Mouse (Mus musculus) lung, embryonic 14.5 days (tissue): ENCODE measurements at regions not wholly inside any gene's neighbourhood (a gene's known extent, or its start where the extent isn't known, plus 50 kb on each side); places are given as distances from the start of the nearest gene placed in this dataset.

Experiments used
- ATAC-seq: fragments of 200-750 bp; cut with Nextera tagmentation; 2 replicates; pipeline ENCODE4 v1.8.0; 2017; ENCODE audit warnings: mild to moderate bottlenecking, moderate TSS enrichment, moderate library complexity; ENCODE audit not compliant: insufficient read depth
- DNase-seq: peaks from one replicate; pipeline ENCODE4 v3.0.0-alpha.2; 2015
- H3K27ac ChIP-seq: fragments of 300-500 bp; sonication (generic); 2 replicates; pipeline ENCODE4 v1.5.1; 2014; ENCODE audit warnings: low read depth, mild to moderate bottlenecking, moderate library complexity
- H3K27me3 ChIP-seq: fragments of 300-500 bp; sonication (generic); 2 replicates; pipeline ENCODE4 v1.6.1; 2014; ENCODE audit warnings: low read length, control low read depth; ENCODE audit not compliant: insufficient read depth
- H3K36me3 ChIP-seq: fragments of 300-500 bp; sonication (generic); 2 replicates; pipeline ENCODE4 v1.6.1; 2014; ENCODE audit warnings: control low read depth; ENCODE audit not compliant: insufficient read depth
- H3K4me1 ChIP-seq: fragments of 300-500 bp; sonication (generic); 2 replicates; pipeline ENCODE4 v1.6.1; 2014; ENCODE audit warnings: antibody characterized with exemption, control low read depth; ENCODE audit not compliant: insufficient read depth
- H3K4me2 ChIP-seq: fragments of 300-500 bp; sonication (generic); 2 replicates; pipeline ENCODE4 v1.6.1; 2014; ENCODE audit warnings: mild to moderate bottlenecking
- H3K4me3 ChIP-seq: fragments of 300-500 bp; sonication (generic); 2 replicates; pipeline ENCODE4 v1.5.1; 2014; ENCODE audit warnings: low read depth, low read length
- H3K9ac ChIP-seq: fragments of 300-500 bp; sonication (generic); 2 replicates; pipeline ENCODE4 v1.6.1; 2014
- H3K9me3 ChIP-seq: fragments of 300-500 bp; sonication (generic); 2 replicates; pipeline ENCODE4 v1.6.1; 2016; ENCODE audit warnings: low read depth, low read length, control low read depth
- CTCF ChIP-seq: IDR thresholded peaks from 2 replicates; pipeline ENCODE4 v1.5.1; 2016; ENCODE audit warnings: antibody characterized with exemption, low read depth
- WGBS: fragments of 180-500 bp; shearing (Covaris S2); extraction: QIAGEN DNeasy Blood & Tissue Kit; methylation state at CpG from one replicate; pipeline ENCODE4 v1.1.7; 2014; 5-methylcytosine and 5-hydroxymethylcytosine counted together

DNA sequence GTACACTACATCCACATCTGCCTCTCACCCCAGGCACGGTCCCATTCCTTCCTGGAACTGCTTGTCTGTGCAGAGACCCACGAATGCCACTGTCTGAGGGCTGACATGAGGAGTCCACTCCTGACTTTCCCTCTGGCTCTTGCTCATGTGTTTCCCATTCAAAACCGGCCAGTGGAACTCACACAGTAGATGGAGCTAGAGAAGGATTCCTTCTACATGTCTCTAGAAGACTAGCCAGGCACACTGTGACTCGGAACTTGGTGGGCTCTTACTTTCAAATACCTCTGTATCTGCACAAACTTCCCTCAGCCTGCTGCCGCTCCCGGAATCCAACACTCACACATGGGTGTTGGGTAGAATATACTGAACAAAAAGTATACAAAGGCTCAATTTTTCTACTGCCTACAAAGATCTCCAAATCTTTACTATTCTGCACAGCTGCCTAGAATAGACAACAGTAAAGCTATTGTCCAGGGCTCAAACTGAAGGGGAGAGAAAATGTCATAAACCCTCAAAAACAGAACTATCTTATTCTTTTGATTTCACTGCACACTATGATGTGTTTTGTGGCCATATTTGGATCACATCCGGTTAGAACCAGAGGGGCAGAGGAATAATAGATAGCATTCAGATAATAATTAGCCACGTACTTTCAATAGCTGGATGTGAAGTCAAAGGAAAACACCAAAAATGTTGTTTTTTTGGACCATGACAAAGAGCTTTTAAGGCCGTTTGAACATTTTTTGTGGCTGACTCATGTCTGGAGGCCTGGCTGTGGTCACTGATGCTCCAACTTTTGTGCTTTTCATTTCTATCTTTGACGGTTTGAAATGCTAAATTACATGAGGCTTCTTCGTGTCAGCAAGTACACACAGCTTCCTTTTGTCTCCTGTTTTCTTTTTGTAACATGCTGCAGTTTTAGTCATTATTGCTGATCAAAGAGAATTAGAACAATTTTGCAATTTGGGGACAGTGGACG lies 164.3 kb upstream of the Foxd3 start:
- WGBS, result 64% methylated on average over 12 of the region's 12 CpGs

DNA sequence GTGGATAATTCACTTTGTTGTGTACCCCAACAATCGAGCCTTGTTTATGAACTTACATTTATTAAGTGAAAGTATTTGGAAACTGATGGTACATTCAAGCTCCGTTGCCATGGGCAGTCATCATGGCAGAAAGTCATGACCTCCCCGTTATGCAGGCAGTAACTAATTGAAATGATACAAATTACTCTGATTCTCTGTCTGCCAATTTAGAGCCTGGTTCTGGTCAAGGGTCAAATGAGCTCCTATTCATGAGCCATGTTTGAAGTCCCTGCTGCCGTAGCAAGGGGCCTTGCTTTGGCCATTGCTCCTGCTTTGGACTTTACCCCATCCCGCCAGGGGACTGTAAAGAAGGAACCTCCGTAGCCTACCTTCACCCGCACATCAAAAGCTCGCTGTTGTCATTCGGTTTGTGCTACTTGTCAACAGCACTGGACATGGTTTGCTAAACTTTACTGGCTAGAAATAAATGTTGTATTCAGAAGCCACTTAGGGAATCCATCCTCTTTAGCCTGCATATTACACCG lies 152.8 kb upstream of the Foxd3 start:
- ATAC-seq (no peak), DNase-seq (no peak)
- no peak for TF ChIP-seq CTCF
- Histone ChIP-seq H3K36me3 (no peaks in the 10 kb centered on the region), H3K9me3 (no peaks in the 10 kb centered on the region), H3K27me3 (no peaks in the 10 kb centered on the region), H3K9ac (no peak overlapping the region), H3K4me1 (no peaks in the 10 kb centered on the region), H3K4me2 (no peak overlapping the region), H3K27ac (no peak overlapping the region), H3K4me3 (no peak overlapping the region)
- 78% methylated on average over 10 of the region's 10 CpGs for WGBS

More for the DNA sequence above, 164.3 kb upstream of the Foxd3 start:
- Histone ChIP-seq H3K9ac (no peak overlapping the region), H3K4me3 (no peak overlapping the region), H3K4me1 (no peaks in the 10 kb centered on the region), H3K27me3 (no peaks in the 10 kb centered on the region), H3K36me3 (no peaks in the 10 kb centered on the region), H3K4me2 (no peak overlapping the region), H3K27ac (no peak overlapping the region), H3K9me3 (no peaks in the 10 kb centered on the region)
- ATAC-seq (no peak), DNase-seq (no peak)
- TF ChIP-seq CTCF, result no peak

DNA sequence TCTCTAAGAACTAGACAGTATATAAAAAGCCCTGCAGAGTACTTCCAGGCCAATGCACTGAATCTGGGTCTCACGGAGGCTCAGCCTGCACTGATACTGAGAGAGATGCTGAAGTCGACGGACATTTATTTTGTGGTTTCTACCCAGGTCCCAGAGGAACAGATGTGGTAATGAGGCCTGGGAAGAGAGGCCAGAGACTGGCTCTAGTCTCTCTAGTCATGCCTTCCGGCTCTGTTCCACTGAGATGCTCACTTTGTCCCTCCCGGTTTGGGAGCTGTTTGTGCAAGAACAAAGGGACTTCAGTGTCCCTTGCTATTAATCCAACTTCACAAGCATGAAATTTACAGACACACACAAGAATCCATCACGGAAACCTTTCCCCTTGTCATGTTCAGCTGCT lies 144.1 kb upstream of the Foxd3 start:
- no peak overlapping the region for H3K9ac ChIP-seq
- H3K9me3 ChIP-seq, result no peaks in the 10 kb centered on the region
- H3K27me3 ChIP-seq, result no peaks in the 10 kb centered on the region
- H3K4me3 ChIP-seq, result no peak overlapping the region
- no peak for TF ChIP-seq CTCF
- 80% methylated on average over 6 of the region's 6 CpGs for WGBS
- H3K27ac ChIP-seq, result no peak overlapping the region
- no peak overlapping the region for H3K4me2 ChIP-seq
- H3K36me3 ChIP-seq, result no peaks in the 10 kb centered on the region
- ATAC-seq (no peak), DNase-seq (no peak)
- no peaks in the 10 kb centered on the region for H3K4me1 ChIP-seq

DNA sequence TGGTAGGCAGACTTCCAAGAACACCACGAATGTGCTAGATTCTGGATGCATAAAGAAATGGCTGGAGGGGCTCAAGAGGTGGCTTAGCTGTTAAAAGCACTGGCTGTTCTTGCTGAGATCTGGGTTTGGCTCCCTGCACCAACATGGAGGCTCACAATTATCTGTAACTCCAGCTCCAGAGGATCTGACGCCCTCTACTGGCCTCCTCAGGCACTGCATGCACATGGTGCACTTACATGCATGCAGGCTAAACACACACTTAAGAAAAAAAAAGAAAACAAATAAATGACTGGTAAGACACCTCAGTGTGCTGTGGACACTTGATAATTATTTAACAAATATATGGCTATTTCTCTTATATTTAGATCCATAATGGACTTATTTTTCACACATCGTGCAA lies 139.2 kb upstream of the Foxd3 start:
- Histone ChIP-seq H3K4me1 (no peaks in the 10 kb centered on the region), H3K36me3 (no peaks in the 10 kb centered on the region), H3K27ac (no peak overlapping the region), H3K4me3 (no peak overlapping the region), H3K9me3 (no peaks in the 10 kb centered on the region), H3K9ac (no peak overlapping the region), H3K4me2 (no peak overlapping the region), H3K27me3 (no peaks in the 10 kb centered on the region)
- DNase-seq, result no peak
- WGBS, result 69% methylated on average over 3 of the region's 3 CpGs
- ATAC-seq, result no peak
- TF ChIP-seq CTCF, result peak; percentile 38

DNA sequence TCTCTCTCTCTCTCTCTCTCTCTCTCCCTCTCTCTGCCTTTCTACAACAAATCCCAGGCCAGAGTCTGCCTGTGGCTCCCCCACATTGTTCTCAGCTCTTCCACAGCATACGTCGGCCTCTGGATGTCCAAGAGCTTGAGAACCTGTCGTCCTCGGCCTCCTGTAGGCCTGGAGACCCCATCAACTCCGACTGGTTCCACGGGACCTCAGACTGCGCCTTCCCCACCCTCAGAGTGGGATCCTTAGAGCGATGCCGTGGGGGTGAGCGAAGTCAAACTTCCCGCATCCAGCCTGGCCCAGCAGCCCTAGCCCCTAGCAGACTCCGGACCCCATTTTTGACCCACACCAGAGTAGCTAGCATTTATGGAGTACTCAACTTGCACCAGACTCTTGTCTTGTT lies 128.7 kb upstream of the Foxd3 start:
- Histone ChIP-seq H3K4me3 (no peak overlapping the region), H3K9ac (no peak overlapping the region), H3K9me3 (no peaks in the 10 kb centered on the region), H3K4me2 (no peak overlapping the region), H3K4me1 (no peaks in the 10 kb centered on the region), H3K27ac (no peak overlapping the region), H3K27me3 (no peaks in the 10 kb centered on the region), H3K36me3 (no peaks in the 10 kb centered on the region)
- WGBS, result 88% methylated on average over 12 of the region's 12 CpGs
- no peak for ATAC-seq
- no peak for DNase-seq
- TF ChIP-seq CTCF, result no peak

DNA sequence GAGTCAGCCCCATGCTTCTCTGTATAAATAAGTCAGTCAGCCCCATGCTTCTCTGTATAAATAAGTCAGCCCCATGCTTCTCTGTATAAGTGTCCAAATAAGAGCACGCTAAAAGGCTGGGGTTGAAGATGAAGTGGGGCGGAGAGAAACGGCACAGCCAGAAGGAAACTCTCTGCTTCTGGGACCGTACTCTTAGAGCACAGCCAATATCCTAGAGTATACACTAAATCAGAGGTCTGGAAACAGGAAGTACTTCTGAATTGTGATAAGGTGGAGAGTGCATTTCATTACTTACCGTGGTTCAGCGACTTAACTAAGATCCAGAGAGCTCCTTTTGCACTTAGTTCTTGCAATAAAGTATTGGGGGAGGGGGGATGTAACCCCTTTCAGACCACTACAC lies 112.1 kb upstream of the Foxd3 start:
- no peak overlapping the region for H3K9ac ChIP-seq
- H3K4me2 ChIP-seq, result no peak overlapping the region
- 35% methylated on average over 6 of the region's 6 CpGs for WGBS
- H3K4me3 ChIP-seq, result no peak overlapping the region
- no peaks in the 10 kb centered on the region for H3K9me3 ChIP-seq
- no peaks in the 10 kb centered on the region for H3K36me3 ChIP-seq
- no peaks in the 10 kb centered on the region for H3K27me3 ChIP-seq
- peak; percentile 8 for DNase-seq
- ATAC-seq, result no peak
- TF ChIP-seq CTCF, result no peak
- no peaks in the 10 kb centered on the region for H3K4me1 ChIP-seq
- no peak overlapping the region for H3K27ac ChIP-seq

DNA sequence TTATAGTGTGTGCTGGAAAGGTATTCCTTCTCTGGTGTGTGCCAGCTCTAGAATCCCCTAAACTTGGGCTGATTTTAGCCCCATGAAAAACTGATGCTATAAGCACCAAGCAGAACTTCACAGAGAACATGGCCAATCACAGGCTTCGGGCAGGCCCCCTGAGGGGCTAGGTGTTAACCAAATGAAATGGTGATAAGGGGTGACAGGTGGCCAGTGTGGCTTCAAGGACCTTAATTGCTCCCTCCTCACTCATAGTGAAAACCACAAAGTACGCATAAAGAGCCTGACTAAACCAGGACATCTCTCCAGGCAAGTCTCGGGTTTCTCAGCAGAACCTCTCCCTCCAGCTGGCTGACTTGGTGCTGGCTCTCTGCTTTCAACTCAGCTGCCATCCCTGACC lies 110.4 kb upstream of the Foxd3 start:
- no peaks in the 10 kb centered on the region for H3K4me1 ChIP-seq
- H3K9me3 ChIP-seq, result no peaks in the 10 kb centered on the region
- H3K27me3 ChIP-seq, result no peaks in the 10 kb centered on the region
- H3K4me3 ChIP-seq, result no peak overlapping the region
- no peak overlapping the region for H3K27ac ChIP-seq
- ATAC-seq (no peak), DNase-seq (no peak)
- no peaks in the 10 kb centered on the region for H3K36me3 ChIP-seq
- no peak for TF ChIP-seq CTCF
- 21% methylated on average over 3 of the region's 3 CpGs for WGBS
- no peak overlapping the region for H3K9ac ChIP-seq
- no peak overlapping the region for H3K4me2 ChIP-seq
